In the genomic region with DNA sequence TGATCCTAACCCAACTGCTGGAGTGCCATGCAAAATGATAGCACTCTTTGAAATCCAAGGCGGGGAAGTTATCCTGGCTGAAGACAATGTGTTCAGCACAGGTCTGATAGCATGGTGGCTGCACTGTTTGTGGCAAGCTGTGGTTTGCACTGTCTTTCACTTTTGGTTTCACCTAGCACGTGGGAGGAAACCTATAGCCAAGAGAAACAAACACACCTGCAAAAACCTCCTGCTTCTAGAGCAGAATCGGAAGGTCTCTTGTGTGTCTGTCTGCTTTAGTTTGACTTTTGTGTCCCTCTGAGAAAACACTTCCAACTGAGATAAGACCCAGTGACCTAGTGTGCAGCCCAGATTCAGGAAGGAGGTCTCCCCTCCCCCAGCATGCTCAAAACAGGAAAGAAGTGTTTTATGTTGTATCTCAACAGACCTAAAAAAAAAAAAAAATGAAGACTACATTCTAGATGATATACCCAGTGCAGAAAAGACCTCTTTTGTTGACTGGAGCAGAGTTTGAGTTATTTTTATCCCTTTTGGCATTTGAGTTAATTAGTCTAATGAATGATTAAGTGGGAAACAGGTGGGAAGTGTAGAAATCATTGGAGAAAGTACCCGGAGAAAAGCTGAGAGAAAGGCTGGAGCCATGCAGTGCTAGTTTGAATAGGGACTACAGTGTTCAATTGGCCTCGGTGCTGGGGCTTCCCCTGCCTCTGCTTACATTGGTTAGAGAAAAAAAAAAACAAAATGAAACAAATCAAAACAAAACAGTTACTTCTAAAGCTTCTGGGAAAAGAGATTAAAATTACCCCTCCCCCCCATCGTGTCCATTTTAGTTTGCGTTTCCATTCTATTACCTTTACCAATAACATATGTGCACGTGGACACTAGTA, we compare ENCODE assay signal across 15 mouse cellular contexts.
DNase-seq lines count a peak whose midpoint lies in the region; ATAC-seq and TF ChIP-seq lines count a peak whose summit lies in the region.
"Had no signal": no experiment of that assay in that cellular context is flagged by ENCODE, and none has a peak within 500 bp of the region (broad histone marks: within the 10 kb centered on the region; RNA-seq: fewer than 3 reads in every experiment).

No protein-coding gene starts in this region.

- DNase-seq in heart, postnatal 0 days (ENCODE audit: low spot score): no peak
- no peak for DNase-seq in heart, postnatal 10 days
- peak; percentile 60 for DNase-seq in CH12.LX (ENCODE audit: extremely low read depth)
- peak; percentile 62 for DNase-seq in thymus, postnatal 14 days
- DNase-seq in right cerebral cortex, postnatal 25 days: no peak
- DNase-seq: cerebellum, postnatal 25 days; kidney, adult 9 months; layer of hippocampus, postnatal 36 days; right cerebral cortex, adult 18-20 months had no signal

- no peaks in the 10 kb centered on the region for H3K9me3 ChIP-seq in heart, postnatal 0 days (replicated peaks; ENCODE audit: control insufficient read depth, low read length)
- H3K9me3 ChIP-seq in CH12.LX (replicated peaks; ENCODE audit: low read length): no peaks in the 10 kb centered on the region
- no peaks in the 10 kb centered on the region for H3K9me3 ChIP-seq in hindbrain, embryonic 16.5 days (ENCODE audit: control insufficient read depth, low read length)
- no peaks in the 10 kb centered on the region for H3K9me3 ChIP-seq in hindbrain, embryonic 13.5 days
- H3K9me3 ChIP-seq: limb, embryonic 15.5 days; neural tube, embryonic 12.5 days had no signal

- TF ChIP-seq EP300 in heart, postnatal 0 days (IDR thresholded peaks at IDR 0.05; ENCODE audit: low read depth): no peak
- TF ChIP-seq EP300 in CH12.LX (IDR thresholded peaks at IDR 0.05; ENCODE audit: low read length): no peak

- TF ChIP-seq POLR2A in CH12.LX (IDR thresholded peaks at IDR 0.05; ENCODE audit: low read depth, low read length): no peak

- H3K4me1 ChIP-seq in heart, postnatal 0 days (ENCODE audit: control insufficient read depth, insufficient read depth): no peaks in the 10 kb centered on the region
- H3K4me1 ChIP-seq in CH12.LX (ENCODE audit: control insufficient read depth in 1 of 2, insufficient read depth in 2 of 2): peaks cover 0 to 15% of the 10 kb centered on the region in 2 experiments; a peak in 2 of 4 replicates
- no peaks in the 10 kb centered on the region for H3K4me1 ChIP-seq in hindbrain, embryonic 16.5 days (ENCODE audit: control insufficient read depth, insufficient read depth, low read depth, low read length)
- H3K4me1 ChIP-seq in hindbrain, embryonic 13.5 days (replicated peaks): no peaks in the 10 kb centered on the region
- H3K4me1 ChIP-seq: limb, embryonic 15.5 days; neural tube, embryonic 12.5 days had no signal

- no peaks in the 10 kb centered on the region for H3K27me3 ChIP-seq in heart, postnatal 0 days (ENCODE audit: control insufficient read depth, insufficient read depth, low read length)
- no peaks in the 10 kb centered on the region for H3K27me3 ChIP-seq in CH12.LX (replicated peaks)
- no peaks in the 10 kb centered on the region for H3K27me3 ChIP-seq in hindbrain, embryonic 16.5 days (replicated peaks; ENCODE audit: control insufficient read depth, insufficient read depth, low read length)
- H3K27me3 ChIP-seq in hindbrain, embryonic 13.5 days: no peaks in the 10 kb centered on the region
- H3K27me3 ChIP-seq: limb, embryonic 15.5 days; neural tube, embryonic 12.5 days had no signal

- ATAC-seq in heart, postnatal 0 days (ENCODE audit: insufficient read depth, low read depth): no peak
- peak; percentile 79 for ATAC-seq in megakaryocyte progenitor cell, adult 5-6 weeks (replicated peaks; ENCODE audit: poor library complexity)
- ATAC-seq in hindbrain, embryonic 16.5 days: no peak
- no peak for ATAC-seq in hindbrain, embryonic 13.5 days (ENCODE audit: low FRiP score)

- no peak for TF ChIP-seq CTCF in heart, postnatal 0 days (IDR thresholded peaks at IDR 0.05; ENCODE audit: low read depth)
- TF ChIP-seq CTCF in CH12.LX (conservative IDR thresholded peaks at IDR 0.05 in 1 of 2, IDR thresholded peaks at IDR 0.05 in 1 of 2; ENCODE audit: low read depth in 2 of 2, low read length in 2 of 2): no peak

- H3K36me3 ChIP-seq in heart, postnatal 0 days (replicated peaks; ENCODE audit: control insufficient read depth, insufficient read depth, low read length): no peaks in the 10 kb centered on the region
- H3K36me3 ChIP-seq in CH12.LX (replicated peaks in 1 of 2; ENCODE audit: control insufficient read depth in 1 of 2, insufficient read depth in 1 of 2, low read length in 1 of 2): no peaks in the 10 kb centered on the region
- no peaks in the 10 kb centered on the region for H3K36me3 ChIP-seq in hindbrain, embryonic 16.5 days (ENCODE audit: control insufficient read depth, insufficient read depth, low read length)
- H3K36me3 ChIP-seq in hindbrain, embryonic 13.5 days: no peaks in the 10 kb centered on the region
- H3K36me3 ChIP-seq: limb, embryonic 15.5 days; neural tube, embryonic 12.5 days had no signal

- no peak for TF ChIP-seq RAD21 in CH12.LX (IDR thresholded peaks at IDR 0.05; ENCODE audit: low read depth, low read length)

- dilution Hi-C loops in CH12.LX (cut with MboI; ENCODE audit: extremely low pct_ligation_motif_present, extremely low pct_unique_long_range_greater_than_20kb, low sequenced_read_pairs): no loop called here

- no peak overlapping the region for H3K9ac ChIP-seq in heart, postnatal 0 days (replicated peaks; ENCODE audit: low read depth, low read length)
- no peak overlapping the region for H3K9ac ChIP-seq in CH12.LX (ENCODE audit: insufficient read depth, low read depth)
- no peak overlapping the region for H3K9ac ChIP-seq in hindbrain, embryonic 16.5 days (ENCODE audit: low read depth, low read length)
- no peak overlapping the region for H3K9ac ChIP-seq in hindbrain, embryonic 13.5 days
- H3K9ac ChIP-seq: limb, embryonic 15.5 days; neural tube, embryonic 12.5 days had no signal

- WGBS in heart, postnatal 0 days: 37% methylated on average over 8 of the region's 8 CpGs
- 34% methylated on average over 8 of the region's 8 CpGs for WGBS in hindbrain, embryonic 16.5 days
- 38% methylated on average over 8 of the region's 8 CpGs for WGBS in hindbrain, embryonic 13.5 days

- peak overlapping the region; percentile 34 for H3K4me2 ChIP-seq in heart, postnatal 0 days (ENCODE audit: low read depth, low read length)
- H3K4me2 ChIP-seq in CH12.LX (ENCODE audit: insufficient read depth, low read depth, poor library complexity, severe bottlenecking): peak overlapping the region; percentile 21; the same call in 1 of the 2 replicates
- H3K4me2 ChIP-seq in hindbrain, embryonic 16.5 days (ENCODE audit: low read length): no peak overlapping the region
- no peak overlapping the region for H3K4me2 ChIP-seq in hindbrain, embryonic 13.5 days
- H3K4me2 ChIP-seq: limb, embryonic 15.5 days; neural tube, embryonic 12.5 days had no signal

- no peak overlapping the region for H3K27ac ChIP-seq in heart, postnatal 0 days (ENCODE audit: low read depth)
- no peak overlapping the region for H3K27ac ChIP-seq in CH12.LX (ENCODE audit: insufficient read depth, low read depth)
- no peak overlapping the region for H3K27ac ChIP-seq in hindbrain, embryonic 16.5 days (ENCODE audit: low read depth, low read length)
- no peak overlapping the region for H3K27ac ChIP-seq in hindbrain, embryonic 13.5 days
- H3K27ac ChIP-seq: limb, embryonic 15.5 days; neural tube, embryonic 12.5 days had no signal

- peak overlapping the region; percentile 17; the same call in 1 of the 2 replicates for H3K4me3 ChIP-seq in heart, postnatal 0 days (ENCODE audit: low read depth, low read length)
- H3K4me3 ChIP-seq in CH12.LX (replicated peaks in 1 of 3; ENCODE audit: low read depth in 2 of 3, low read length in 2 of 3, poor library complexity in 1 of 3): no peak overlapping the region
- H3K4me3 ChIP-seq in hindbrain, embryonic 16.5 days (ENCODE audit: low read length): no peak overlapping the region
- H3K4me3 ChIP-seq in hindbrain, embryonic 13.5 days: no peak overlapping the region
- H3K4me3 ChIP-seq: erythroblast, embryonic 14.5 days; limb, embryonic 15.5 days; neural tube, embryonic 12.5 days had no signal

- H3K79me2 ChIP-seq in CH12.LX (replicated peaks; ENCODE audit: control insufficient read depth, extremely low read depth, insufficient read depth, poor library complexity, severe bottlenecking): no peaks in the 10 kb centered on the region

- in situ Hi-C loops in CH12.LX (cut with MboI; ENCODE audit: low pct_ligation_motif_present, low pct_unique_long_range_greater_than_20kb, low sequenced_read_pairs): no loop called here

- intact Hi-C loops in heart, postnatal 10 days (cut with DNase I): no loop called here

TF ChIP-seq in CH12.LX, 34 proteins besides CTCF, POLR2A, EP300 and RAD21:
- TF ChIP-seq ETS1 (conservative IDR thresholded peaks at IDR 0.05; ENCODE audit: low read depth, low read length) (peak; percentile 37; the same call in 1 of the 2 replicates), MAX (IDR thresholded peaks at IDR 0.05; ENCODE audit: low read length) (peak; percentile 16; the same call in 1 of the 2 replicates), GABPA (IDR thresholded peaks at IDR 0.05; ENCODE audit: insufficient replicate concordance, low read depth, low read length) (no peak), ZMIZ1 (IDR thresholded peaks at IDR 0.05; ENCODE audit: low read depth, low read length) (no peak)
TF ChIP-seq in CH12.LX: peak in this region for 2.

Comparison
In these comparisons a context has a peak if more than half of its experiments do, and no peak if none do; other contexts are left out.
1. DNase-seq: peak in CH12.LX (single experiment) and thymus, postnatal 14 days (single experiment); none in heart, postnatal 0 days (single experiment), heart, postnatal 10 days (0 of 2) and right cerebral cortex, postnatal 25 days (single experiment).
2. H3K4me2 ChIP-seq: peak in heart, postnatal 0 days (single experiment) and CH12.LX (single experiment); none in hindbrain, embryonic 16.5 days (single experiment) and hindbrain, embryonic 13.5 days (single experiment).